Mouse (Mus musculus) inflammation-experienced regulatory T-cells, adult 6 months (primary cell): ENCODE data around the gene Traf3ip3. TPM values are rescaled to one million over a fixed set of nuclear protein-coding genes. Genes with fewer than 3 reads are reported as not detected.

Experiments used
- ATAC-seq: one replicate; pipeline ENCODE4 v1.8.0; 2017
- polyA plus RNA-seq, 3 experiments: library from polyadenylated mRNA; unstranded; fragments of 100-300 nt; shearing (Covaris generic); gene quantifications; one replicate each; pipeline ENCODE4 v1.2.1; 2017

Traf3ip3 gene
- polyA plus RNA-seq, 3 experiments from 2014 or later: 208 to 375 (median 335) TPM

GRCm38 (mm10) chr1:193157111-193157492 is 44.4 kb downstream of the Traf3ip3 start:
- ATAC-seq: no peak

DNA sequence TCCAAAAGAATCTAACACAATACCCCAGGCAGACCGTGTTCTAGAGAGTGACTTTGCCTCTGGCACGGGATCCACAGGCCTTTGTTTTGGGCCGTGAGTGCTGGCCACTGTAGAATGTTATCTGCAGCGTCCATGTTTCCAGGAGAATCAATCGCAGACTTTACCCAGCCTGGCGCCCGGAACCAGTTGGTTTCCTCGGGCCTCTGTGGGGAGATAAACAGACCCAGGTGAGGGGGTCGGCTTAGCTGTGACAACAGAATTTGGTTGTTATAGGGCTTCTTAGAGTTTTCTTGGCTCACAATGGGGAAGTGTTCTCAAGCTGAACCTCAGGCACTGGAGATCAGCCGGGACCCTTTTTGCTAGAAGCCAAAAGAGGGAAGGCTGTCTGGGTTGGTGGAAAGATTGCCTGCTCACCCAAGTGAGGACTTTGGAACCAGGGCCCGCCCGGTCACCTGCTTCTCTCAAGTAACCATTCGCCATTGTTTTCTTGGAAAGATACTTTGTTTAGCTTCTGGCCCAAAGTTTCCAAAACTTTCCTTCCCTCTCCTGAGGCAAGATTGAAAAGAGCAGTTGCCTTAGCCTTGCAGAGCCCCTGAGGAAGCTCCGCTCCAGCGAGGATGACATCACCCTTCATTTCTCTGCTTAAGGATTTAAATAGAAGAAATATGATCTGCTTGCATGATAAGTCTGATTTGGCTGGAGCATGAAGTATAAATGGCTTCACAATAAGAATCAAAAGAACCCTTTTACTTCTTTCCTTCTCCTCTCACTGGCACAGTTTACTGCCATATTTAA is 45.0 kb downstream of the Traf3ip3 start:
- no peak for ATAC-seq

GRCm38 (mm10) chr1:193153561-193153960 is 47.9 kb downstream of the Traf3ip3 start:
- no peak for ATAC-seq

GRCm38 (mm10) chr1:193152872-193153271 is 48.6 kb downstream of the Traf3ip3 start, which contains the start of gene Irf6:
Gene Irf6, plus strand, starts transcription at chr1:193153111.
- peak; percentile 98 for ATAC-seq

DNA sequence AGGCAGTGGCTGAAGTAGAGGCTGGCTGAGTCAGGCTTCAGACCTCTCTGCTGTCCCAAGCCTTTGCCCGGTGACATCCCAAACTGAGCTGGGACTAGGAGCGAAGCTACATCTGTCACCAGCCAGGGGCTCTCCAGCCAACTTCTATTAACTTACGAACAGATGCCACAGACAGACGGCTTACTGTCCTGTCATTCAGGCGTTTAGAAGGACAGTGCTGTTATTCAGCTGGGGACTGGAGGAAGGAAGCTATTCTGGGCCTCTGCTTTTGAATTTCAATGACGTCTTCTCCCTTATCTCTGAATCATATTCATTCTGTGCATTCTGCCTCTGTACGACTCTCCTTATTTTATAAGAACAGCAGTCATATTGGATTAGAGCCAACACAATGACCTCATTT is 50.4 kb downstream of the Traf3ip3 start:
- no peak for ATAC-seq

DNA sequence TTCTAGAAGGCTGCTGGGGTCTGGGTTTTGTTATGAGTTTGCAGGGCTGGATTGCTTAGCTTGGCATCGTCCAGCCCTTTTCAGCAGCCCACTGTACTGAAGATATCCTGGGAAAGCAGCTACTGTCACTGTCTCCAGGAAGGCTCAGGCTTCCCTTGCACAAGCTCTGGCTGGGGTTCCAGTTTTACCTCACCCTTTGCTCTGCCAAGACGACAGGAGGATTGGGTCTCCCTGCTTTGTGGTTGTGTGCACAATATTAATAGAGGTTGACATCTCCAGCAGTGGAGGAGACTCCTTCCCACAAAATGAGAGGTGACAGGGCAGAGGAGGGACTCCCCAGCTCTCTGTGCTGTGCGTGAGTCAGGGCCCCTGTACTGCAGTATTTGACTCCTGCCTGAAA is 52.3 kb downstream of the Traf3ip3 start:
- ATAC-seq: no peak

DNA sequence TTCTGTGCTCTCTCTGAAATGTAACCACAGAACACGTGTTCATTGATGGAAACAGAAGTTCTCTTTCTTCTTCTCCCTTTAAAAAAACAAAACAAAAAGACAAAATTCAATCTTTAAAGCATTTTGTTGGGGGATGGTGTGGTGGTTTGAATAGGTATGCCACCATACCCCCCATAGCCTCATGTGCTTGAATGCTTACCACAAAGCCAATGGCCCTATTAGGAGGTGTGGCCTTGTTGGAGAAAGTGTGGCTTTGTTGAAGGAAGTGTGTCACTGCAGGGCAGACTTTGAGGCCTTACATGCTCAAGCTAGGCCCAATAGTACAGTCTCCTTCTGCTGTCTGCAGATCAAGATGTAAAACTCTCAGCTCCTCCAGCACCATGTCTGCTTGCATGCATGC is 55.1 kb downstream of the Traf3ip3 start:
- peak; percentile 68 for ATAC-seq

GRCm38 (mm10) chr1:193145101-193145500 is 56.4 kb downstream of the Traf3ip3 start:
- ATAC-seq: no peak

GRCm38 (mm10) chr1:193144516-193144915 is 57.0 kb downstream of the Traf3ip3 start:
- no peak for ATAC-seq

DNA sequence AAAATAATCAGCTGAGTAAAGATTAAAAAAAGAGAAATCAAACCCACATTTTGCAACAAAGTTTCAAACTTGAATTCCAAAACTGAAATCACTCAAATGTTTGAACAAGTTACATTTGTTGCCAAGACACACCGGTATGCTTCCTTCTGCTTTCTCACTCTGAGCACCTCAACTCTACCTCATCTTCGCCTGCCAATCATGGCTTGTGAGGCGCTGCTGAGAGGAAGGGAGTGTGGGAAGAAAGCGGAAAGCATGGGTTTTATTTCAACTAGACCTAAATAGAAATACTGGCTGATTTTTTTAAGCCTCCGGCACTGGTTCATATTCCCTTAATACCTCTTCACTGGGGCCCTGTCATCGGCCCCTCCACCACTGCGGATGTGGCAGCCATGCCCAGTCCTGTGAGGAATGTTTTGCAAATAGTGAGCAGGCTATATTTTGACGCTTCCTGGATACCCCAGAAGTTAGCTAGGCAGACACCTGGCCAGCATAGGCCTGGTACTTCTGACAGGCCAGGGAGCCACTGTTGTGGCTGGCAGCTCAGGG is 58.9 kb downstream of the Traf3ip3 start:
- no peak for ATAC-seq

- no peak for ATAC-seq
These were observed 60.4 kb downstream of the Traf3ip3 start for GRCm38 (mm10) chr1:193141118-193141517.

DNA sequence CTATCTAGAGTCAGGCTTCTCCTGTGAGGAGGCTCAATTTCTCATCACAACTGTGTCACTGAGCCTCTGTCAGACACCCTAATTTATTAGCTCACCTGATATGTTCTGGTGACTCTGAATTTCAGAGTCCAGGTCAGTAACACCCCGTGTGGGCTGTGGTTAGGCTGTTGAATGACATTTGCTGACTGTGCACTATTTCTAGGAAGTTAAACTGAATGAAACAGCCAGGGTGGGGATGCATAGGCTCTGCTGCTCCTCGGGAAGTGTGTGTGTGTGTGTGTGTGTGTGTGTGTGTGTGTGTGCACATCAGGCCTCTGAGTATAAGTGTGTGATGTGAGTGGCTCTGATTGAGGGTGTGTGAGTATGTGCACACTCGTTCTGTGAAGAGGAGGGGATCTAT is 62.8 kb downstream of the Traf3ip3 start:
- no peak for ATAC-seq

- ATAC-seq: no peak
These were observed 63.4 kb downstream of the Traf3ip3 start for GRCm38 (mm10) chr1:193138087-193138486.

DNA sequence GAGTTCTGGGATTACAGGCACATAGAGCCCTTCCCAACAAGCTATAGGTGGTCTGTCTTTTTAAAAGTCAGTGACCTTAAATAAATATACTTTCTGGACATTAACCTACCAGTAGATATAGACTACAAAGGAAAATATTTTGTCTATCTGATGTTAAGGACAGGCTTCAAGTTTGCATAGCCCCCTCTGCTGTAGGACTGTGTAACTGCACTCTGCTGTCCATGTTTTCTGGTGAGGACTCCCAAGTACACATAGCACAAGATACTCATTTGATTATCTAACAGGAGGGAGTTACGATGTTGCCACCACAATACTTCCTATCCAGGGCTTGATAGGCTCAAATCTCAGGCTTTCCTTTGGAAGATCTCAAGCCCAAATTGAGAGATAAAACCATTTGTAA is 67.8 kb downstream of the Traf3ip3 start:
- ATAC-seq: no peak

DNA sequence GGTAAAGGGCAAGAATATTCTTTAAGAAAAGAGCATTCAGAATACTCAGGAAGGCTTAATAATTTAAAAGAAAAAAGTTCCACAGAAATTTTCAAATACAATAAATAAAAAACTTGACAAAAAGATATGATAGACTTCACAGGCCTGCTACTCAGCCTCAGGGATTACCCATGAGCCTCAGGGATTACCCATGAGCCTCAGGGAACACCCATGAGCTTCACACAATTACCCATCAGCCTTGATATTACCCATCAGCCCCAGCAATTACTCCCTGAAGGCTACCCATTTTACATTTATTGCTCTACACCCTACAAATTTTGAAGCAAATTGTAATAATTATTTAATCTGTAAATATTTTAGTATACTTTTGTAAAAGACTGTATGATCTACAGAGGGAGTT is 69.1 kb downstream of the Traf3ip3 start:
- no peak for ATAC-seq

DNA sequence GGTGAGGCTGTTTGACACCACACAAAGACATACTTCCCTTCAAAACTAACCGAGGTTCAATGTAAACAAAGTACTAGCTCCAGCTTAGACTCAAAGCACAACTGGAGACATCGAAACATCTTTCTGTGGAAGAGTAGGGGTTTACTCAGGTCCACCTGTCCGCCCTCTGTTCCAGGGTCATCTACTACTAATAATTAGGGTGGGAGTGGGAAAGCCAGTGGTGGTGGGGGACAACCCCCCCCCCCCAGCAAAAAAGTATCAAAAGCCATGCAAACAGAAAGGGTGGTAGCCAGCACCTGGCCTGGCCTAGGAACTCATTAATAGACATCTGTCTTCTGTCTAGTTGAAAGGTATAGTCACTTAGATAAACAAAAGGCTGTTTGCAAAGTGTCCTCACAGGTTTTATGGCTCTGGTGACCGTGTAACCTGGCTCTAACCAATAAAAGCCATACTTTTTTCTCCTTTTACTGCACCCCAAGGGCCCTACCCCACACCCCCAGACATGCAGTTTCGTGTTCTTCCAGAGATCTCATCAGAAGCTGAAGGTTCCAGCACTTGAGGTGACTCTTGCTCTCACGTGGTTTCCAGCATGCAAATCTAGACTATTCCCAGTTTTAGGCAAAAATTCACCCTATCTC is 70.1 kb downstream of the Traf3ip3 start:
- ATAC-seq: no peak

GRCm38 (mm10) chr1:193130839-193131238 is 70.7 kb downstream of the Traf3ip3 start:
- ATAC-seq: peak; percentile 62

GRCm38 (mm10) chr1:193130456-193130825 is 71.1 kb downstream of the Traf3ip3 start:
- peak; percentile 19 for ATAC-seq

DNA sequence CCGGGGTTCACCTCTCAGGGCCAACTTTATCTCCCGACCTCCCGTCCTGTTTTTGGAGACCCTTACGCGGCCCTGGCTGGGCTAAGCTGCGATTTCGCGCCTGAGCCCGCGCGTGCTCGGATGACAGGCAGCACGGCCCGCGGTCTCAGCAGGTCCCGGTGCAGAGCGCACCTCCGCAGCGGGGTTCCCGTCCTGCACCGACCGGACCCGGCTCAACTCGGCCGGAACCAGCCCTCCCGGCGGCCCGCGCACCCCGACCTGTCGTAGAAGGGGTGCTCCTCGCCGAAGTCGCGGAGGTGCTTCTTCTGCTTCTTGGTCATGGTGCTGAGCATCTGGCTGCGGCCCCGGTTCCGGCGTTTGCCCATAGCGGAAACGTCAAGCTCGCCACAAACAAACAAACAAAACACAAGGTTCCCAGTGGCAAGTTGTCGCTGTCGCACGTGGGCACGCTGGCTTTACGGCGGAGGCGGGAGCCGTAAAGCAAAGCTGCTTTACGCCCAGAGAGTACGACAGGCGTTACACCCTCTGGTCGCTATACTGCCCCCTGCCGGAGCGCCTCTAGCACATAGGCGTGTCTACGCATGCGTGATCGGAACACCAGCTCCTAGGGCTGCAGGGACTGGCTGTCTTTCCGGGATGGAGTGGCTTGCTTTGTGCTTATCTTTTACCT is 71.6 kb downstream of the Traf3ip3 start, which contains the start of gene Diexf:
Gene Diexf, minus strand, starts transcription at position 487 of the 670 bp plus-strand sequence.
- ATAC-seq: peak; percentile 78

GRCm38 (mm10) chr1:193129321-193129720 is 72.2 kb downstream of the Traf3ip3 start:
- ATAC-seq: no peak

DNA sequence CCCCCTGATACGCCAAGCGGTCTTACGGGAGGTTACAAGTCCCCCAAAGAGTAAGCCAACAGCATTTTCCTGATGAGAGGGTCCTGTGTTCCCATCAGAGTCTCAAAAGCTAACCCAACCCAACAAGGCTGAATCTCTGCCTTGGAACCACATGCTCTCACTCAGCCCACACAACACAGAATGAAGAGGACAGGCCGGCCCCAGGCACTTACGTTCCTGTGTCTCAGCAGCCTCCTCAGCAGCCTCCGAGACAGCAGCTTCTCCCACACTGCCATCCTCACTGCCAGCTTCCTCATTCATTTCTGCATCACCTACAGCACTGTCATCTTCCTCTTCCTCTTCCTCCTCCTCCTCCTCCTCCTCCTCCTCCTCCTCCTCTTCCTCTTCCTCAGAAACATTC is 73.4 kb downstream of the Traf3ip3 start:
- no peak for ATAC-seq

- no peak for ATAC-seq
These were observed 75.7 kb downstream of the Traf3ip3 start for GRCm38 (mm10) chr1:193125835-193126234.
